In genomic region chr12:40247384-40247783, GRCm38 (mm10) we compare ENCODE assay signal across 15 mouse cellular contexts. TPM values are rescaled to one million over a fixed set of nuclear protein-coding genes. Genes with fewer than 3 reads are reported as not detected.
DNase-seq lines count a peak whose midpoint lies in the region; ATAC-seq and TF ChIP-seq lines count a peak whose summit lies in the region.
"Had no signal": no experiment of that assay in that cellular context is flagged by ENCODE, and none has a peak within 500 bp of the region (broad histone marks: within the 10 kb centered on the region; RNA-seq: fewer than 3 reads in every experiment).

No protein-coding gene starts in this region.

- H3K36me3 ChIP-seq in ES-Bruce4 (ENCODE audit: control insufficient read depth, insufficient read depth, low read length, poor library complexity, severe bottlenecking) = no peaks in the 10 kb centered on the region
- H3K36me3 ChIP-seq in intestine, embryonic 16.5 days (ENCODE audit: control insufficient read depth, insufficient read depth, low read length) = no peaks in the 10 kb centered on the region
- H3K36me3 ChIP-seq in stomach, embryonic 16.5 days (ENCODE audit: control insufficient read depth, insufficient read depth, low read length) = no peaks in the 10 kb centered on the region
- H3K36me3 ChIP-seq: embryonic facial prominence, embryonic 13.5 days had no signal

- DNase-seq in lung, adult 18-20 months = peak; percentile 14 to 33
- DNase-seq in lung, postnatal 10 days = no peak
- no peak for DNase-seq in cerebellum, postnatal 10 days
- no peak for DNase-seq in ovary, postnatal 10 days (ENCODE audit: low spot score)
- DNase-seq: gastrocnemius, postnatal 25 days; right cerebral cortex, postnatal 14 days had no signal

- H3K27me3 ChIP-seq in ES-Bruce4 (ENCODE audit: control insufficient read depth, insufficient read depth, low read length, poor library complexity, severe bottlenecking) = no peaks in the 10 kb centered on the region
- no peaks in the 10 kb centered on the region for H3K27me3 ChIP-seq in intestine, embryonic 16.5 days (replicated peaks; ENCODE audit: control insufficient read depth, insufficient read depth, low read length)
- H3K27me3 ChIP-seq in stomach, embryonic 16.5 days (ENCODE audit: control insufficient read depth, insufficient read depth, low read length) = no peaks in the 10 kb centered on the region
- H3K27me3 ChIP-seq: embryonic facial prominence, embryonic 13.5 days; Patski had no signal

- 0 out of 2 replicates have a peak overlapping the region, but pooled peaks have one; percentile 21 for H3K9ac ChIP-seq in ES-Bruce4 (ENCODE audit: low read depth, poor library complexity, severe bottlenecking)
- no peak overlapping the region for H3K9ac ChIP-seq in intestine, embryonic 16.5 days (ENCODE audit: low read depth, low read length)
- no peak overlapping the region for H3K9ac ChIP-seq in stomach, embryonic 16.5 days (ENCODE audit: low read length)
- H3K9ac ChIP-seq: embryonic facial prominence, embryonic 13.5 days had no signal

- TF ChIP-seq CTCF in ES-Bruce4 (IDR thresholded peaks at IDR 0.05; ENCODE audit: low read depth, low read length) = no peak

- no peaks in the 10 kb centered on the region for H3K9me3 ChIP-seq in ES-Bruce4 (replicated peaks; ENCODE audit: control insufficient read depth, insufficient read depth, low read length, poor library complexity, severe bottlenecking)
- no peaks in the 10 kb centered on the region for H3K9me3 ChIP-seq in intestine, embryonic 16.5 days (ENCODE audit: control insufficient read depth, low read length)
- H3K9me3 ChIP-seq in stomach, embryonic 16.5 days (replicated peaks; ENCODE audit: control insufficient read depth, low read length) = no peaks in the 10 kb centered on the region
- H3K9me3 ChIP-seq: embryonic facial prominence, embryonic 13.5 days had no signal

- H3K27ac ChIP-seq in ES-Bruce4 (ENCODE audit: insufficient read depth, low read length) = peak overlapping the region; percentile 2; the same call in 1 of the 2 replicates
- H3K27ac ChIP-seq in intestine, embryonic 16.5 days (ENCODE audit: low read length) = no peak overlapping the region
- H3K27ac ChIP-seq in stomach, embryonic 16.5 days (ENCODE audit: low read length) = peak overlapping the region; percentile 30; the same call in 1 of the 2 replicates
- H3K27ac ChIP-seq: embryonic facial prominence, embryonic 13.5 days had no signal

- TF ChIP-seq POLR2A in ES-Bruce4 (IDR thresholded peaks at IDR 0.05; ENCODE audit: insufficient read depth, low read length) = no peak

- H3K4me1 ChIP-seq in ES-Bruce4 (ENCODE audit: control insufficient read depth, insufficient read depth, low read length) = peaks cover 2% of the 10 kb centered on the region
- H3K4me1 ChIP-seq in intestine, embryonic 16.5 days (ENCODE audit: control insufficient read depth, insufficient read depth, low read length) = peaks cover 10% of the 10 kb centered on the region; the same call in 1 of the 2 replicates
- peaks cover 8% of the 10 kb centered on the region; the same call in 1 of the 2 replicates for H3K4me1 ChIP-seq in stomach, embryonic 16.5 days (ENCODE audit: control insufficient read depth, insufficient read depth, low read length)

- peak; percentile 52 for ATAC-seq in intestine, embryonic 16.5 days
- ATAC-seq in stomach, embryonic 16.5 days (ENCODE audit: insufficient read depth, low FRiP score) = no peak
- ATAC-seq: hindbrain, embryonic 16.5 days had no signal

- no peak overlapping the region for H3K4me3 ChIP-seq in ES-Bruce4 (ENCODE audit: low read depth, low read length)
- no peak overlapping the region for H3K4me3 ChIP-seq in intestine, embryonic 16.5 days (ENCODE audit: low read length)
- no peak overlapping the region for H3K4me3 ChIP-seq in stomach, embryonic 16.5 days (replicated peaks; ENCODE audit: low read length)
- H3K4me3 ChIP-seq: embryonic facial prominence, embryonic 13.5 days had no signal

- 0 out of 2 replicates have a peak overlapping the region, but pooled peaks have one; percentile 23 for H3K4me2 ChIP-seq in intestine, embryonic 16.5 days (ENCODE audit: low read depth, low read length)
- no peak overlapping the region for H3K4me2 ChIP-seq in stomach, embryonic 16.5 days (ENCODE audit: low read depth, low read length)
- H3K4me2 ChIP-seq: embryonic facial prominence, embryonic 13.5 days had no signal

- no peak for TF ChIP-seq EP300 in ES-Bruce4 (IDR thresholded peaks at IDR 0.05; ENCODE audit: insufficient read depth, low read depth, low read length)

- 36% methylated on average over 4 of the region's 4 CpGs for WGBS in intestine, embryonic 16.5 days
- WGBS in stomach, embryonic 16.5 days = 43% methylated on average over 4 of the region's 4 CpGs

RNA-seq across cellular contexts. Expression of gene Ifrd1, which starts 0.9 kb away (rescaled TPM):
- 107 and 108 TPM in 2 replicates for polyA plus RNA-seq in ES-Bruce4 (2011; ENCODE audit: insufficient read depth, insufficient read length, low read depth, missing spikeins)
- polyA plus RNA-seq in intestine, embryonic 16.5 days (2015; fragmentation: Nextera tagmentation; extraction: Ambion mirVana) = 80.1 and 86.9 TPM in 2 replicates
- 80.1 and 92.3 TPM in 2 replicates for polyA plus RNA-seq in stomach, embryonic 16.5 days (2015; fragmentation: Nextera tagmentation; extraction: Ambion mirVana)

RNA-seq across cellular contexts. Expression of gene Lsmem1, which starts 48.1 kb away (rescaled TPM):
- polyA plus RNA-seq in ES-Bruce4 (2011; ENCODE audit: insufficient read depth, insufficient read length, low read depth, missing spikeins) = 1.0 TPM in 1 of 2 replicates, not detected in the other
- not detected in 2 replicates for polyA plus RNA-seq in intestine, embryonic 16.5 days (2015; fragmentation: Nextera tagmentation; extraction: Ambion mirVana)
- polyA plus RNA-seq in stomach, embryonic 16.5 days (2015; fragmentation: Nextera tagmentation; extraction: Ambion mirVana) = 0.68 TPM in 1 of 2 replicates, not detected in the other
- polyA plus RNA-seq: embryonic facial prominence, embryonic 13.5 days; hindbrain, embryonic 16.5 days; large intestine, adult 2 months; limb, embryonic 11.5 days; midbrain, postnatal 0 days; Patski had no signal

Comparison
In these comparisons a context has a peak if more than half of its experiments do, and no peak if none do; other contexts are left out.
1. DNase-seq: peak in lung, adult 18-20 months (2 of 2); none in lung, postnatal 10 days (single experiment), cerebellum, postnatal 10 days (0 of 2) and ovary, postnatal 10 days (single experiment).